Mouse (Mus musculus): ENCODE data around the gene Ranbp9.

DNA sequence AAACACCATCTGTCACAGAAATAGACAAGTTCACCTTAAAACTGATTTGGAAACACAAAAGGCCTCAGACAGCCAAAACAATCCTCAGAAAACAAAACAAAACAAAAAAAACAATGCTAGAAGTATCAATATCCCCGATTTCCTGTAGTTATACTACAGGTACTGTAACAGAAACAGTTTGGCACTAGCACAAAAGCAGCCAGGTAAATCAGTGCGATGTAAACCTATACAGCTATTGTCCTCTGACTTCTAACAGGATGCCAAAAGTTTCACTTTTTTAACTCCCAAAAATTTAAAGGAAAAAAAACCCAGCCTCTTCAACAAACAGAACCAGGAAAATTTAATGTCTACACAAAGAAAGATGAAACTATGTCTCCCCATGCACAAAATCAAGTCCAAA is 28.9 kb downstream of the Ranbp9 start:
- TF ChIP-seq CTCF (IDR thresholded peaks at IDR 0.05 in 2 of 3, conservative IDR thresholded peaks at IDR 0.05 in 1 of 3; ENCODE audit: control insufficient read depth in 1 of 3, insufficient read depth in 1 of 3, low read depth in 2 of 3, low read length in 3 of 3, poor library complexity in 1 of 3, severe bottlenecking in 1 of 3) (no peak), POLR2AphosphoS5 (IDR thresholded peaks at IDR 0.05; ENCODE audit: borderline replicate concordance, low read depth, low read length) (no peak), SMC3 (IDR thresholded peaks at IDR 0.05; ENCODE audit: low read depth, low read length) (no peak), USF2 (IDR thresholded peaks at IDR 0.05; ENCODE audit: borderline replicate concordance in 1 of 2, insufficient read depth in 1 of 2, low read depth in 1 of 2, low read length in 2 of 2) (no peak), SIN3A (IDR thresholded peaks at IDR 0.05; ENCODE audit: low read length) (no peak), TAL1 (IDR thresholded peaks at IDR 0.05; ENCODE audit: low read length) (no peak), POLR2A (IDR thresholded peaks at IDR 0.05; ENCODE audit: control insufficient read depth in 1 of 2, insufficient read depth in 1 of 2, low read depth in 1 of 2, low read length in 2 of 2, poor library complexity in 1 of 2) (no peak), HCFC1 (IDR thresholded peaks at IDR 0.05; ENCODE audit: low read depth, low read length) (no peak), MYB (IDR thresholded peaks at IDR 0.05; ENCODE audit: low read depth, low read length) (no peak), ZMIZ1 (IDR thresholded peaks at IDR 0.05; ENCODE audit: low read depth, low read length) (no peak), UBTF (IDR thresholded peaks at IDR 0.05; ENCODE audit: borderline replicate concordance, insufficient read depth, low read depth, low read length) (no peak), EP300 (IDR thresholded peaks at IDR 0.05; ENCODE audit: low read depth in 1 of 2, low read length in 2 of 2) (no peak), ZNF384 (IDR thresholded peaks at IDR 0.05; ENCODE audit: low read depth, low read length) (no peak)
